Mouse (Mus musculus): Measurements from ENCODE around the gene Fgfr2. TPM values are rescaled to one million over a fixed set of nuclear protein-coding genes. Genes with fewer than 3 reads are reported as not detected.

The Fgfr2 gene
- polyA plus RNA-seq, 1 experiment = 1.7 TPM

DNA sequence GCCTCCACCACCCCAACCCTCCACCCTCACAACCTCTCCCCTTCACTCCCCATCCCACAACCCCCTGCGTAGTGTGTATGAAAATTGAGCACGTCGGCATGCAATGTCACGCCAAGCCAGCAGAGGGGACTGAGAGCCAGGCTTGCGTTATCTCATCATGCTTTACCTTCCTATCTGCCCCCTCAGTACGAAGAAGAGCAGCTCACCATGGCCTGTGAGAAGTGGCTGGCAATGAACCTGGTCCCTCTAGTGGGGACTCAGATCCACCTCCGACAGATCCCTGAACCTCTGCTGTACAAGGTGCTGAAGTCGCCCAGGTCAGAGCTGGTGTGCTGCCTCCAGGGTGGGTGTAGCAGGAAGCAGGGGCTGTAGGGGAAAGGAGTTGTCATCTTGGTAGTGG, 2326.4 kb downstream of the Fgfr2 start:
- H3K79me3 ChIP-seq (ENCODE audit: low read depth) = no peaks in the 10 kb centered on the region
- no peak overlapping the region for H3K4me3 ChIP-seq (ENCODE audit: insufficient read depth, poor library complexity, severe bottlenecking)
- no peaks in the 10 kb centered on the region for H3K36me3 ChIP-seq (ENCODE audit: control insufficient read depth, insufficient read depth)
- H3K27me3 ChIP-seq (ENCODE audit: control insufficient read depth, insufficient read depth, insufficient read length) = no peaks in the 10 kb centered on the region
- no peak overlapping the region for H3ac ChIP-seq (ENCODE audit: control insufficient read depth, insufficient read length, low read depth)
- no peak for TF ChIP-seq FOSL1 (IDR thresholded peaks at IDR 0.05; ENCODE audit: insufficient read depth, low read length, poor library complexity, severe bottlenecking)
- no peaks in the 10 kb centered on the region for H3K79me2 ChIP-seq (ENCODE audit: control insufficient read depth, insufficient read depth)

DNA sequence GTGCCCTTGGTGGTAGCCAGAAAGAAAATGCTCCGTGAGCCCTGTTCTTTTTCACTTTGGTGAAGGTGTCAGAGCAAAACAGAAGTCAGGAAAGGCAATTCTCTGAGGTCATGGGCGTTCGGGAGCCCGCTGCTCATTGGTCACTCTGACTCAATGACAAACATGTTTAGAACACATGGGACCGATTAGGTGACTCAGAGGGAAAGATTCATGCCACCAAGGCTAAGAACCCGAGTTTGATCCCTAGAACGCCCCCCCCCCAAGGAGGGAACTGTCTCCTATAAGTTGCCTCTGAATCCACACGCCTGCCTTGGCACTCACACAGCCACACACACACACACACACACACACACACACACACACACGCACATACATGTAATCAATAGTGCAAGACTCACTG, 2329.5 kb downstream of the Fgfr2 start:
- TF ChIP-seq CEBPB (IDR thresholded peaks at IDR 0.05; ENCODE audit: low read depth) (no peak), MAX (IDR thresholded peaks at IDR 0.05) (no peak), USF1 (IDR thresholded peaks at IDR 0.05; ENCODE audit: low read depth) (no peak), MYOD1 (IDR thresholded peaks at IDR 0.05; ENCODE audit: control insufficient read depth, insufficient read length, low read depth) (no peak), MYOG (IDR thresholded peaks at IDR 0.05; ENCODE audit: control insufficient read depth, extremely low read depth, insufficient read length) (no peak), CTCF (IDR thresholded peaks at IDR 0.05; ENCODE audit: control insufficient read depth, insufficient read depth, insufficient read length) (no peak), FOSL1 (IDR thresholded peaks at IDR 0.05; ENCODE audit: insufficient read depth, low read length, poor library complexity, severe bottlenecking) (no peak)
- no peak overlapping the region for H3ac ChIP-seq (ENCODE audit: control insufficient read depth, insufficient read length, low read depth)

DNA sequence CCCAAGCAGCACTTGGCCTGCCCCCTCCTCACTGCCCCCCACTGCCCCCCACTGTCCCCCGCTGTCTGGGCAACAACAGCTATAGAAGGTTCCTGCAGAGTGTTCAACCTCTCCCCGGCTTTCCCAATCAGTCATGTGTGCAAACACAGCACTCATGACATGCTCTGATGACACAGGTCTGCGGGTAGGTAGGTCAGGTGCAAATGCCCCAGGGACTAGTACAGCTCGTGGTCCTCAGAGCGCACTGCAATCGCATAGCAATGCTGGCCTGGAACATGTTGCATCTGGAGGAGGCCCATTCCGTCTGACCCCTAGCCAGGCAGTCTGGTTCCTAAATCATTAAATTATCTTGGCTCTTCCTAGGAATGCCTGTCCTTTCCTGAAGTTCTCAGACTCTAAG, 2333.7 kb downstream of the Fgfr2 start:
- no peak for TF ChIP-seq CTCF (IDR thresholded peaks at IDR 0.05; ENCODE audit: control insufficient read depth, insufficient read depth, insufficient read length)
- no peak for TF ChIP-seq FOSL1 (IDR thresholded peaks at IDR 0.05; ENCODE audit: insufficient read depth, low read length, poor library complexity, severe bottlenecking)
- no peak for TF ChIP-seq MYOG (IDR thresholded peaks at IDR 0.05; ENCODE audit: control insufficient read depth, extremely low read depth, insufficient read length)
- no peak for TF ChIP-seq MAX (IDR thresholded peaks at IDR 0.05)
- H3ac ChIP-seq (ENCODE audit: control insufficient read depth, insufficient read length, low read depth) = no peak overlapping the region
- no peaks in the 10 kb centered on the region for H3K27me3 ChIP-seq (ENCODE audit: control insufficient read depth, insufficient read depth, insufficient read length)

More for the DNA sequence above, 2329.5 kb downstream of the Fgfr2 start:
- H3K36me3 ChIP-seq (ENCODE audit: control insufficient read depth, insufficient read depth) = no peaks in the 10 kb centered on the region
- H3K27me3 ChIP-seq (ENCODE audit: control insufficient read depth, insufficient read depth, insufficient read length) = no peaks in the 10 kb centered on the region
- H3K79me3 ChIP-seq (ENCODE audit: low read depth) = no peaks in the 10 kb centered on the region
- H3K79me2 ChIP-seq (ENCODE audit: control insufficient read depth, insufficient read depth) = no peaks in the 10 kb centered on the region
- no peak overlapping the region for H3K4me3 ChIP-seq (ENCODE audit: insufficient read depth, poor library complexity, severe bottlenecking)

DNA sequence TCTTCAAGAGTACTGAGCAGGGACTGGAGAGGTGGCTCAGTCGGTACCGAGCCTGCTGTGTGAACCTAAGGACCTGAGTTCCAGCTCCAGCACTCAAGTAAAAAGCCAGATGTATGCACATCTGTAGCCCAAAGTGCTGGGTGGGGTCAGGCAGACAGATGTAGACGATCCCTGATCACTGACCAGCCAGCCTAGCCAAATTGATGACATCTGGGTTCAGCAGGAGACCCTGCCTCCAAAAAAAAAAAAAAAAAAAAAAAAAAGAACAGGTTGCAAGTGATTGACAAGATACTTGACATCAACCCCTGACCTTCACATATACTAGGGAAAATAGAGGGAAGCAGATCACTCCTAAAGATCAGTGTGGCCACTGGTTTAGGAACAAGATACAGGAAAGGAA, 2334.2 kb downstream of the Fgfr2 start:
- no peaks in the 10 kb centered on the region for H3K36me3 ChIP-seq (ENCODE audit: control insufficient read depth, insufficient read depth)
- TF ChIP-seq FOSL1 (IDR thresholded peaks at IDR 0.05; ENCODE audit: insufficient read depth, low read length, poor library complexity, severe bottlenecking) = no peak
- no peak for TF ChIP-seq MYOD1 (IDR thresholded peaks at IDR 0.05; ENCODE audit: control insufficient read depth, insufficient read length, low read depth)
- no peak for TF ChIP-seq CEBPB (IDR thresholded peaks at IDR 0.05; ENCODE audit: low read depth)
- TF ChIP-seq MYOG (IDR thresholded peaks at IDR 0.05; ENCODE audit: control insufficient read depth, extremely low read depth, insufficient read length) = no peak
- TF ChIP-seq MAX (IDR thresholded peaks at IDR 0.05) = no peak
- no peak overlapping the region for H3ac ChIP-seq (ENCODE audit: control insufficient read depth, insufficient read length, low read depth)
- no peak overlapping the region for H3K4me3 ChIP-seq (ENCODE audit: insufficient read depth, poor library complexity, severe bottlenecking)
- no peaks in the 10 kb centered on the region for H3K79me2 ChIP-seq (ENCODE audit: control insufficient read depth, insufficient read depth)
- H3K79me3 ChIP-seq (ENCODE audit: low read depth) = no peaks in the 10 kb centered on the region
- no peaks in the 10 kb centered on the region for H3K27me3 ChIP-seq (ENCODE audit: control insufficient read depth, insufficient read depth, insufficient read length)

More for the DNA sequence above, 2333.7 kb downstream of the Fgfr2 start:
- Histone ChIP-seq H3K4me3 (ENCODE audit: insufficient read depth, poor library complexity, severe bottlenecking) (no peak overlapping the region), H3K36me3 (ENCODE audit: control insufficient read depth, insufficient read depth) (no peaks in the 10 kb centered on the region), H3K79me2 (ENCODE audit: control insufficient read depth, insufficient read depth) (no peaks in the 10 kb centered on the region), H3K79me3 (ENCODE audit: low read depth) (no peaks in the 10 kb centered on the region)

DNA sequence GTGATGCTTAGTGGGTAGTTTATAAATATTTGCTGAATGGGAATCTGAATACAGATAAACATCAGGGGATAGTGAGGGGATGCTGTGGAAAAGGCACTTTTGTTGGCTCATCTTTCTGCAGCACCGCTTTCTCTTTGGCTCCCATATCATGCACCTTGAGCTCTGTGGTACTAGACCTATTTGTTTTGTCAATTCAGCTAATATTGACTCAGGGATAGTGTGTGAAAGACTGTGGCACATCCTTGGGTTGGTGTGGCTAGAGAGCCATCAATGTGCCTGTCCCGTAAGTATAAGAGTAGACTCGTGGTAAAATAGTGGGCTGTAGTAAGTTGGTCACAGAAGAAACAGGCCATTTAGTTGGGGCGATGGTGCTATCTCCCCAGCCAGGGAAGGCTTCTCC, 2335.6 kb downstream of the Fgfr2 start:
- H3ac ChIP-seq (ENCODE audit: control insufficient read depth, insufficient read length, low read depth) = no peak overlapping the region
- H3K79me2 ChIP-seq (ENCODE audit: control insufficient read depth, insufficient read depth) = no peaks in the 10 kb centered on the region
- H3K27me3 ChIP-seq (ENCODE audit: control insufficient read depth, insufficient read depth, insufficient read length) = no peaks in the 10 kb centered on the region
- no peak overlapping the region for H3K4me3 ChIP-seq (ENCODE audit: insufficient read depth, poor library complexity, severe bottlenecking)
- TF ChIP-seq USF1 (IDR thresholded peaks at IDR 0.05; ENCODE audit: low read depth) (no peak), MYOG (IDR thresholded peaks at IDR 0.05; ENCODE audit: control insufficient read depth, extremely low read depth, insufficient read length) (no peak), CEBPB (IDR thresholded peaks at IDR 0.05; ENCODE audit: low read depth) (no peak)
- H3K36me3 ChIP-seq (ENCODE audit: control insufficient read depth, insufficient read depth) = no peaks in the 10 kb centered on the region
- no peaks in the 10 kb centered on the region for H3K79me3 ChIP-seq (ENCODE audit: low read depth)

DNA sequence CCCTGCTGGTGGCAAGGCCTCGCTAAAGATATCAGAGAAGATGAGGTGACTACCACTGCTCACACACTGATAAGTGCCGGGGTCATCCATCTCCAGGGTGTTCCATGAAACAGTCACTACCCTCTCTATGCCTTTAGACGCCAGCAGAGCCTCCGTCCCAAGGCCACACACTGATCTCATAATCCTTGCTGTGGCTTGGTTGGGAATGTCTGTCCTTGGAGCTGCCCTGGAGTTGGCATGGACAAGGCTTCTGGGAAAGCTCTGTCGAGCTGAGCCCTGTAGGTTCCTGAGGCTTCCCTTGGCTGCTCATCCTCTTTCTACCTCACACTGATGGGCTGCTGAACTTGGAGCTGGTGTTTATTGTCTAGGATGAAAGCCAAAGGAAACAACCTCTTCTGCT, 2336.4 kb downstream of the Fgfr2 start:
- H3K79me2 ChIP-seq (ENCODE audit: control insufficient read depth, insufficient read depth) = no peaks in the 10 kb centered on the region
- H3ac ChIP-seq (ENCODE audit: control insufficient read depth, insufficient read length, low read depth) = no peak overlapping the region
- no peaks in the 10 kb centered on the region for H3K36me3 ChIP-seq (ENCODE audit: control insufficient read depth, insufficient read depth)
- H3K4me3 ChIP-seq (ENCODE audit: insufficient read depth, poor library complexity, severe bottlenecking) = no peak overlapping the region
- TF ChIP-seq USF1 (IDR thresholded peaks at IDR 0.05; ENCODE audit: low read depth) (no peak), CEBPB (IDR thresholded peaks at IDR 0.05; ENCODE audit: low read depth) (no peak), MYOD1 (IDR thresholded peaks at IDR 0.05; ENCODE audit: control insufficient read depth, insufficient read length, low read depth) (no peak), FOSL1 (IDR thresholded peaks at IDR 0.05; ENCODE audit: insufficient read depth, low read length, poor library complexity, severe bottlenecking) (no peak), CTCF (IDR thresholded peaks at IDR 0.05; ENCODE audit: control insufficient read depth, insufficient read depth, insufficient read length) (no peak), MAX (IDR thresholded peaks at IDR 0.05) (no peak)
- H3K79me3 ChIP-seq (ENCODE audit: low read depth) = no peaks in the 10 kb centered on the region
- H3K27me3 ChIP-seq (ENCODE audit: control insufficient read depth, insufficient read depth, insufficient read length) = no peaks in the 10 kb centered on the region
